Mouse (Mus musculus): ENCODE measurements around the gene Map2k4. TPM values are rescaled to one million over a fixed set of nuclear protein-coding genes. Genes with fewer than 3 reads are reported as not detected.

Gene Map2k4
- polyA plus RNA-seq, 1 experiment = 20.3 TPM

- no peak overlapping the region for H3K4me3 ChIP-seq (ENCODE audit: insufficient read depth, poor library complexity, severe bottlenecking)
- TF ChIP-seq MYOG (IDR thresholded peaks at IDR 0.05; ENCODE audit: control insufficient read depth, extremely low read depth, insufficient read length) (no peak), CEBPB (IDR thresholded peaks at IDR 0.05; ENCODE audit: low read depth) (no peak), USF1 (IDR thresholded peaks at IDR 0.05; ENCODE audit: low read depth) (no peak), FOSL1 (IDR thresholded peaks at IDR 0.05; ENCODE audit: insufficient read depth, low read length, poor library complexity, severe bottlenecking) (no peak)
- peaks cover 14% of the 10 kb centered on the region for H3K79me3 ChIP-seq (ENCODE audit: low read depth)
- peaks cover 48% of the 10 kb centered on the region for H3K36me3 ChIP-seq (ENCODE audit: control insufficient read depth, insufficient read depth)
- H3ac ChIP-seq (ENCODE audit: control insufficient read depth, insufficient read length, low read depth) = no peak overlapping the region
- no peaks in the 10 kb centered on the region for H3K27me3 ChIP-seq (ENCODE audit: control insufficient read depth, insufficient read depth, insufficient read length)
- peaks cover 46% of the 10 kb centered on the region for H3K79me2 ChIP-seq (ENCODE audit: control insufficient read depth, insufficient read depth)
These were observed 26.3 kb upstream of the Map2k4 start for GRCm38 (mm10) chr11:65814381-65814780.

- Histone ChIP-seq H3K4me3 (ENCODE audit: insufficient read depth, poor library complexity, severe bottlenecking) (no peak overlapping the region), H3K79me3 (ENCODE audit: low read depth) (peaks cover 27% of the 10 kb centered on the region), H3K27me3 (ENCODE audit: control insufficient read depth, insufficient read depth, insufficient read length) (no peaks in the 10 kb centered on the region), H3K79me2 (ENCODE audit: control insufficient read depth, insufficient read depth) (peaks cover 63% of the 10 kb centered on the region), H3K36me3 (ENCODE audit: control insufficient read depth, insufficient read depth) (peaks cover 30% of the 10 kb centered on the region), H3ac (ENCODE audit: control insufficient read depth, insufficient read length, low read depth) (no peak overlapping the region)
- no peak for TF ChIP-seq MAX (IDR thresholded peaks at IDR 0.05)
- no peak for TF ChIP-seq CEBPB (IDR thresholded peaks at IDR 0.05; ENCODE audit: low read depth)
- no peak for TF ChIP-seq MYOD1 (IDR thresholded peaks at IDR 0.05; ENCODE audit: control insufficient read depth, insufficient read length, low read depth)
- no peak for TF ChIP-seq FOSL1 (IDR thresholded peaks at IDR 0.05; ENCODE audit: insufficient read depth, low read length, poor library complexity, severe bottlenecking)
- TF ChIP-seq USF1 (IDR thresholded peaks at IDR 0.05; ENCODE audit: low read depth) = no peak
- TF ChIP-seq MYOG (IDR thresholded peaks at IDR 0.05; ENCODE audit: control insufficient read depth, extremely low read depth, insufficient read length) = no peak
These were observed 24.0 kb upstream of the Map2k4 start for GRCm38 (mm10) chr11:65812088-65812487.

- Histone ChIP-seq H3K79me2 (ENCODE audit: control insufficient read depth, insufficient read depth) (peaks cover 53% of the 10 kb centered on the region), H3K4me3 (ENCODE audit: insufficient read depth, poor library complexity, severe bottlenecking) (peak overlapping the region; percentile 63), H3K79me3 (ENCODE audit: low read depth) (peaks cover 24% of the 10 kb centered on the region), H3K36me3 (ENCODE audit: control insufficient read depth, insufficient read depth) (no peaks in the 10 kb centered on the region), H3ac (ENCODE audit: control insufficient read depth, insufficient read length, low read depth) (peak overlapping the region; percentile 72), H3K27me3 (ENCODE audit: control insufficient read depth, insufficient read depth, insufficient read length) (no peaks in the 10 kb centered on the region)
- TF ChIP-seq MYOG (IDR thresholded peaks at IDR 0.05; ENCODE audit: control insufficient read depth, extremely low read depth, insufficient read length) = no peak
- TF ChIP-seq MAX (IDR thresholded peaks at IDR 0.05) = no peak
- TF ChIP-seq CEBPB (IDR thresholded peaks at IDR 0.05; ENCODE audit: low read depth) = no peak
- TF ChIP-seq USF1 (IDR thresholded peaks at IDR 0.05; ENCODE audit: low read depth) = no peak
- no peak for TF ChIP-seq FOSL1 (IDR thresholded peaks at IDR 0.05; ENCODE audit: insufficient read depth, low read length, poor library complexity, severe bottlenecking)
- TF ChIP-seq MYOD1 (IDR thresholded peaks at IDR 0.05; ENCODE audit: control insufficient read depth, insufficient read length, low read depth) = no peak
- TF ChIP-seq CTCF (IDR thresholded peaks at IDR 0.05; ENCODE audit: control insufficient read depth, insufficient read depth, insufficient read length) = no peak
These were observed 19.5 kb upstream of the Map2k4 start for GRCm38 (mm10) chr11:65807601-65808000.

- Histone ChIP-seq H3K4me3 (ENCODE audit: insufficient read depth, poor library complexity, severe bottlenecking) (peak within 1 kb of the TSS; percentile 63), H3K27me3 (ENCODE audit: control insufficient read depth, insufficient read depth, insufficient read length) (no peaks in the 10 kb centered on the region), H3K79me2 (ENCODE audit: control insufficient read depth, insufficient read depth) (peaks cover 47% of the 10 kb centered on the region), H3ac (ENCODE audit: control insufficient read depth, insufficient read length, low read depth) (peak within 1 kb of the TSS; percentile 72), H3K36me3 (ENCODE audit: control insufficient read depth, insufficient read depth) (no peaks in the 10 kb centered on the region), H3K79me3 (ENCODE audit: low read depth) (peaks cover 20% of the 10 kb centered on the region)
- TF ChIP-seq CTCF (IDR thresholded peaks at IDR 0.05; ENCODE audit: control insufficient read depth, insufficient read depth, insufficient read length) (no peak), MAX (IDR thresholded peaks at IDR 0.05) (peak; percentile 49)
These were observed 18.9 kb upstream of the Map2k4 start, which contains the start of gene Zkscan6 for GRCm38 (mm10) chr11:65806909-65807504. Gene Zkscan6 (plus strand): TSS chr11:65807175.

- Histone ChIP-seq H3K4me3 (ENCODE audit: insufficient read depth, poor library complexity, severe bottlenecking) (peak overlapping the region; percentile 63), H3K79me3 (ENCODE audit: low read depth) (peaks cover 18% of the 10 kb centered on the region), H3ac (ENCODE audit: control insufficient read depth, insufficient read length, low read depth) (peak overlapping the region; percentile 34), H3K36me3 (ENCODE audit: control insufficient read depth, insufficient read depth) (no peaks in the 10 kb centered on the region), H3K27me3 (ENCODE audit: control insufficient read depth, insufficient read depth, insufficient read length) (no peaks in the 10 kb centered on the region), H3K79me2 (ENCODE audit: control insufficient read depth, insufficient read depth) (peaks cover 41% of the 10 kb centered on the region)
- TF ChIP-seq MAX (IDR thresholded peaks at IDR 0.05) = no peak
- TF ChIP-seq CEBPB (IDR thresholded peaks at IDR 0.05; ENCODE audit: low read depth) = peak; percentile 54
These were observed 18.3 kb upstream of the Map2k4 start for GRCm38 (mm10) chr11:65806321-65806904.

GRCm38 (mm10) chr11:65801899-65802298, 13.8 kb upstream of the Map2k4 start:
- TF ChIP-seq MYOG (IDR thresholded peaks at IDR 0.05; ENCODE audit: control insufficient read depth, extremely low read depth, insufficient read length) = no peak
- no peak for TF ChIP-seq CEBPB (IDR thresholded peaks at IDR 0.05; ENCODE audit: low read depth)
- no peak for TF ChIP-seq FOSL1 (IDR thresholded peaks at IDR 0.05; ENCODE audit: insufficient read depth, low read length, poor library complexity, severe bottlenecking)
- TF ChIP-seq USF1 (IDR thresholded peaks at IDR 0.05; ENCODE audit: low read depth) = no peak
- no peak for TF ChIP-seq MYOD1 (IDR thresholded peaks at IDR 0.05; ENCODE audit: control insufficient read depth, insufficient read length, low read depth)
- TF ChIP-seq MAX (IDR thresholded peaks at IDR 0.05) = no peak
- no peak for TF ChIP-seq CTCF (IDR thresholded peaks at IDR 0.05; ENCODE audit: control insufficient read depth, insufficient read depth, insufficient read length)
- Histone ChIP-seq H3K79me3 (ENCODE audit: low read depth) (no peaks in the 10 kb centered on the region), H3K79me2 (ENCODE audit: control insufficient read depth, insufficient read depth) (no peaks in the 10 kb centered on the region), H3K36me3 (ENCODE audit: control insufficient read depth, insufficient read depth) (no peaks in the 10 kb centered on the region), H3K27me3 (ENCODE audit: control insufficient read depth, insufficient read depth, insufficient read length) (no peaks in the 10 kb centered on the region), H3K4me3 (ENCODE audit: insufficient read depth, poor library complexity, severe bottlenecking) (no peak overlapping the region), H3ac (ENCODE audit: control insufficient read depth, insufficient read length, low read depth) (no peak overlapping the region)

Measured in C2C12 (cell line).